Mouse (Mus musculus) ES-E14 (cell line): Measurements from ENCODE around the gene Steap2.

ENCODE experiments used
- CHD2 ChIP-seq: IDR thresholded peaks from 2 replicates; pipeline ENCODE4 v1.6.1; 2014; ENCODE audit warnings: mild to moderate bottlenecking, low read depth, low read length, inconsistent platforms
- MAFK ChIP-seq: IDR thresholded peaks from 2 replicates; pipeline ENCODE4 v1.6.1; 2014; ENCODE audit warnings: mild to moderate bottlenecking, low read depth, low read length, inconsistent platforms; ENCODE audit not compliant: insufficient read depth
- ZC3H11A ChIP-seq: IDR thresholded peaks from 2 replicates; pipeline ENCODE4 v1.6.1; 2012; ENCODE audit warnings: low read depth, mild to moderate bottlenecking, inconsistent platforms, low read length, borderline replicate concordance

- TF ChIP-seq MAFK (no peak), CHD2 (no peak), ZC3H11A (no peak)
These were observed 18.3 kb downstream of the Steap2 start for GRCm38 (mm10) chr5:5676082-5676481.
